Mouse (Mus musculus): ENCODE measurements around the gene Surf1.
"Not testable (repeated sequence)": the region's sequence is repeated elsewhere in the genome, so short reads cannot be mapped to it uniquely, and the experiment has no call there.

Gene Surf1

GRCm38 (mm10) chr2:26902467-26903220 lies 13.7 kb downstream of the Surf1 start, which contains the start of gene Surf6:
Surf6 (minus strand) TSS chr2:26902879.
- in situ Hi-C loops (cut with MboI, MseI): loop anchor here (5.0 to 25.0 kb wide), 3 partner anchors 60 to 1690 kb away; partner anchors contain the start of genes Fam166a (in 1 of the 2), Nelfb (in 1 of the 2), Rexo4 (in 1 of the 2) and Stpg3 (in 1 of the 2)

GRCm38 (mm10) chr2:26901834-26902400 lies 14.4 kb downstream of the Surf1 start:
- in situ Hi-C loops (cut with MboI, MseI): loop anchor here (5.0 to 25.0 kb wide), 3 partner anchors 60 to 1690 kb away; partner anchors contain the start of genes Fam166a (in 1 of the 2), Nelfb (in 1 of the 2), Rexo4 (in 1 of the 2) and Stpg3 (in 1 of the 2)

GRCm38 (mm10) chr2:26900731-26901130 lies 15.6 kb downstream of the Surf1 start:
- in situ Hi-C loops (cut with MboI, MseI): loop anchor here (5.0 to 25.0 kb wide), 3 partner anchors 62 to 1688 kb away; partner anchors contain the start of genes Fam166a (in 1 of the 2), Nelfb (in 1 of the 2), Rexo4 (in 1 of the 2) and Stpg3 (in 1 of the 2)

GRCm38 (mm10) chr2:26895898-26896297 lies 20.4 kb downstream of the Surf1 start:
- in situ Hi-C loops (cut with MboI, MseI): loop anchor here in 1 of 2 experiments (5.0 kb wide), 1 partner anchor 244 kb away; no protein-coding TSS in a partner anchor

- in situ Hi-C loops (cut with MboI, MseI): not testable (repeated sequence)
These were observed 30.2 kb downstream of the Surf1 start for GRCm38 (mm10) chr2:26886170-26886569.

GRCm38 (mm10) chr2:26885541-26885940 lies 30.8 kb downstream of the Surf1 start:
- in situ Hi-C loops (cut with MboI, MseI): not testable (repeated sequence)

- in situ Hi-C loops (cut with MboI, MseI): no loop called here
These were observed 37.8 kb downstream of the Surf1 start for GRCm38 (mm10) chr2:26878571-26878970.

GRCm38 (mm10) chr2:26870666-26871065 lies 45.7 kb downstream of the Surf1 start:
- in situ Hi-C loops (cut with MboI, MseI): no loop called here

GRCm38 (mm10) chr2:26864879-26865278 lies 51.5 kb downstream of the Surf1 start, which contains the start of gene Abo:
Abo (minus strand) TSS chr2:26864979.
- in situ Hi-C loops (cut with MboI, MseI): no loop called here
